Mouse (Mus musculus) natural killer cell, adult 2 months (primary cell): ENCODE data around the gene Marveld1.
A peak's percentile ranks its signal among the peaks of the same experiment; 100 is the strongest.

Experiments
- DNase-seq, 2 experiments: peaks; one replicate each; pipeline ENCODE4 v3.0.0; 2022; ENCODE audit warnings: low spot score in 2 of 2

The Marveld1 gene

GRCm38 (mm10) chr19:42147170-42147768 is at the start of gene Marveld1:
TSS of gene Marveld1 (plus strand) at chr19:42147400.
- DNase-seq: no peak

- DNase-seq: no peak
These were observed 47.8 kb upstream of the Marveld1 start for GRCm38 (mm10) chr19:42099406-42099805.

GRCm38 (mm10) chr19:42104681-42105080 is 42.5 kb upstream of the Marveld1 start:
- DNase-seq: no peak

- DNase-seq: no peak
These were observed 31.3 kb upstream of the Marveld1 start for GRCm38 (mm10) chr19:42115783-42116335.

GRCm38 (mm10) chr19:42118142-42118541 is 29.1 kb upstream of the Marveld1 start:
- DNase-seq: no peak

- no peak for DNase-seq
These were observed 28.6 kb upstream of the Marveld1 start for GRCm38 (mm10) chr19:42118596-42118995.

GRCm38 (mm10) chr19:42120451-42120850 is 26.7 kb upstream of the Marveld1 start:
- no peak for DNase-seq

- no peak for DNase-seq
These were observed 22.5 kb upstream of the Marveld1 start for GRCm38 (mm10) chr19:42124684-42125083.

- no peak for DNase-seq
These were observed 21.5 kb upstream of the Marveld1 start for GRCm38 (mm10) chr19:42125501-42126218.

- no peak for DNase-seq
These were observed 21.0 kb upstream of the Marveld1 start for GRCm38 (mm10) chr19:42126219-42126605.

- DNase-seq: no peak
These were observed 20.2 kb upstream of the Marveld1 start for GRCm38 (mm10) chr19:42127024-42127423.

- DNase-seq: no peak
These were observed 19.0 kb upstream of the Marveld1 start for GRCm38 (mm10) chr19:42128052-42128740.

GRCm38 (mm10) chr19:42128787-42129508 is 18.3 kb upstream of the Marveld1 start, which contains the start of gene Avpi1:
TSS of gene Avpi1 (minus strand) at chr19:42129059.
- DNase-seq: peak; percentile 78 to 91

GRCm38 (mm10) chr19:42129509-42130293 is 17.5 kb upstream of the Marveld1 start:
- DNase-seq: no peak

GRCm38 (mm10) chr19:42130294-42130606 is 16.9 kb upstream of the Marveld1 start:
- no peak for DNase-seq

- no peak for DNase-seq
These were observed 16.1 kb upstream of the Marveld1 start for GRCm38 (mm10) chr19:42131101-42131500.

- no peak for DNase-seq
These were observed 12.1 kb upstream of the Marveld1 start for GRCm38 (mm10) chr19:42135070-42135469.

GRCm38 (mm10) chr19:42136126-42136525 is 11.1 kb upstream of the Marveld1 start:
- DNase-seq: no peak

- no peak for DNase-seq
These were observed 10.0 kb upstream of the Marveld1 start for GRCm38 (mm10) chr19:42137167-42137672.

- DNase-seq: no peak
These were observed 8.5 kb upstream of the Marveld1 start for GRCm38 (mm10) chr19:42138517-42139285.
